Mouse (Mus musculus): ENCODE measurements around the gene Irf9. TPM values are rescaled to one million over a fixed set of nuclear protein-coding genes. Genes with fewer than 3 reads are reported as not detected.

The Irf9 gene
- polyA plus RNA-seq, 2 experiments = 9.8 to 21.0 TPM

- peak overlapping the region; percentile 68 for H3K4me3 ChIP-seq (replicated peaks; ENCODE audit: low read length)
- peak overlapping the region; percentile 52; the same call in 1 of the 2 replicates for H3K27ac ChIP-seq (replicated peaks; ENCODE audit: low read depth, low read length)
- DNase-seq (ENCODE audit: low spot score) (no peak), ATAC-seq (ENCODE audit: low FRiP score, low read depth) (no peak)
- H3K9me3 ChIP-seq (ENCODE audit: control insufficient read depth, low read length) = no peaks in the 10 kb centered on the region
- H3K9ac ChIP-seq (ENCODE audit: low read depth, low read length, severe bottlenecking) = peak overlapping the region; percentile 73; the same call in 1 of the 2 replicates
- no peak for TF ChIP-seq POLR2A (IDR thresholded peaks at IDR 0.05; ENCODE audit: borderline replicate concordance, extremely low read depth, insufficient read depth, insufficient read length)
- 49% methylated on average over 6 of the region's 6 CpGs for WGBS
- peak overlapping the region; percentile 56 for H3K4me2 ChIP-seq (replicated peaks; ENCODE audit: low read depth, low read length, severe bottlenecking)
- H3K27me3 ChIP-seq (ENCODE audit: control insufficient read depth, insufficient read depth, low read length) = no peaks in the 10 kb centered on the region
- H3K4me1 ChIP-seq (ENCODE audit: control insufficient read depth, insufficient read depth, low read length) = peaks cover 5% of the 10 kb centered on the region
- peaks cover 7% of the 10 kb centered on the region for H3K36me3 ChIP-seq (ENCODE audit: control insufficient read depth, insufficient read depth, low read length)
These were observed 44.5 kb upstream of the Irf9 start for GRCm38 (mm10) chr14:55558740-55559448.

DNA sequence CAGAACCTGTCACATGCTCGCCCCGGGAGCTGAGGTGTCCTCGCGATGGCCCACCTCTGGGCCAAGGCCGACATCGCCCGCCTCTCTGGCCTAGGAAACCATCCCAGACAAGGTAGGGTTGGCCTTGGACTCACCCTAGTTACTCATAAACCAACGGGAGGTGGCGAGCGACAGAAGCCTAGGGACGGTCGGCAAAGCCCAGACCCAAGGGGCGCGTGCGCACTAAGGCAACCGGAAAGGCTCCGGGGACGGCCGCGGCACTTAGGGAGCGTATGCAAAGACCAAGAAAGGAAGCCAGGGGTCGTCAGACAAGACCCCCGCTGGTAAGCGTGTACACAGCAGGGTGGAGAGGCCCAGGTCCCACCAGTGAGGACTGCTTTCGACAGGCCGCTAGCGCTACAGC lies 43.6 kb upstream of the Irf9 start, which contains the start of gene Dcaf11:
Gene Dcaf11, plus strand, starts transcription at position 208 of the 403 bp plus-strand sequence.
- DNase-seq (ENCODE audit: low spot score) = peak; percentile 91
- no peak for TF ChIP-seq POLR2A (IDR thresholded peaks at IDR 0.05; ENCODE audit: borderline replicate concordance, extremely low read depth, insufficient read depth, insufficient read length)
- peak within 1 kb of the TSS; percentile 72 for H3K4me2 ChIP-seq (replicated peaks; ENCODE audit: low read depth, low read length, severe bottlenecking)
- peak; percentile 65 for ATAC-seq (ENCODE audit: low FRiP score, low read depth)
- peaks cover 16% of the 10 kb centered on the region for H3K36me3 ChIP-seq (ENCODE audit: control insufficient read depth, insufficient read depth, low read length)
- peak within 1 kb of the TSS; percentile 68 for H3K4me3 ChIP-seq (replicated peaks; ENCODE audit: low read length)
- no peaks in the 10 kb centered on the region for H3K9me3 ChIP-seq (ENCODE audit: control insufficient read depth, low read length)
- H3K27ac ChIP-seq (replicated peaks; ENCODE audit: low read depth, low read length) = peak within 1 kb of the TSS; percentile 96
- H3K9ac ChIP-seq (ENCODE audit: low read depth, low read length, severe bottlenecking) = peak within 1 kb of the TSS; percentile 73
- H3K4me1 ChIP-seq (ENCODE audit: control insufficient read depth, insufficient read depth, low read length) = peaks cover 5% of the 10 kb centered on the region
- no peaks in the 10 kb centered on the region for H3K27me3 ChIP-seq (ENCODE audit: control insufficient read depth, insufficient read depth, low read length)
- under 1% methylated on average over 27 of the region's 27 CpGs for WGBS

DNA sequence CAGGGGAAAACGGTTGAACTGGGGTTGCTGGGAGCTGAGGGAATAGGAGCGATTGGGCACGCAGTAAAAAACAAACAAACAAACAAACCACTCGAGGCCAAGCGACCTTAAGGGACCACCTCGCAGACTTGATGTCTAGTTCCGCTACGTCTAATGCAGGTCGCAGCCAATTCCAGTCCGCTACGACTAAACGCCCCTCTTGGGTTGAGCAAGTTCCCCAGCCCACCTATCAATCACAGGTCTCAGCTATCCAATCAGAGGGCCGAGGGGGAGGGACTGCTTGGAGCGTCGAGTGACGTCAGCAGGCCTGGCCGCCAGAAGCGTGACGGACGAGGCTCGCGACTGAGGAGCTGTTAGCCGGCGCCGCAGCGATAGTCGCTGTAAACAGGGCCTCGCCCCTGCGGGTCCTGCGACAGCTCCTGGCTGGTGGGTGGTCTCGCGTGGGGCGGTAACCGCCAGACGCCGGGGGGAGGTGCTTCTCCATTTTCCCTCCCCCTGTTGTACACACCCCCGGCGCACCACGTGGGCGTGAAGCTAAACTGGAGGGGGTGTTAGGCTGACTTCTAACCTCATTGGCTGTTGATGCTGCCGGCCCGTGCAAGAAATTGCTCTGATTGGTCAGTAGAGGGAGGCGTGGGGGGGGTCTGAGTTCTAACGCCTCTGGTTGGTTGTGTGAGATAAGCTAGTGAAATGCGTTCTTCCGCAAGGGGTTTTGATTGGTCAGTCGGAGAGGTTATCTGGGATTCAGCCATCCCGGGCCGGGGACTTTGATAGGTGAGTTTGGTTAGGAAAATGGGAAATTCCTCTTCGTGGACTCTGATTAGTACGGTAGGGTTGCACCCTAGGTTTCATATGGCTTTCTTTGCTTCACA lies 42.9 kb upstream of the Irf9 start, which contains the start of gene A730061H03Rik:
Gene A730061H03Rik, minus strand, starts transcription at position 205 of the 872 bp plus-strand sequence.
- peak; percentile 100 for DNase-seq (ENCODE audit: low spot score)

DNA sequence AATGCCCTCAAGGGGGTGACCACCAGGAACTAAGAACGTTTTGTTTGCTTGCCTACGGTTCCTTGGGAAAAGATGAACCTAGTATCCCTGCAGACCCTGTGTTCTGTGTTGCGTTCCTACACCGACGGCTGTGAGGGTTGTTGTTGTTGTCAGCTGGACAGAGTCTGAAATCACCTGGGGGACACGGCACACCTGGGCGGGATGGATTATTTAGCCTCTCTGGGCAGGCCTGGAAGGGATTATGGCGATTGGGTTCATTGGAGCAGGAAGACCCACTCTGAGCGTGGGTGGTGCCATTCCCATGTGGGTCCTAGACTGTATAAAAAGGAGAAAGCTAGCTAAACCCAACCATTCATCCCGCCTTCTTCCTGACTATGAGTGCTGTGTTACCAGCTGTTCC lies 41.5 kb upstream of the Irf9 start:
- ATAC-seq (ENCODE audit: low FRiP score, low read depth) (no peak), DNase-seq (ENCODE audit: low spot score) (no peak)
- Histone ChIP-seq H3K27ac (replicated peaks; ENCODE audit: low read depth, low read length) (no peak overlapping the region), H3K4me1 (ENCODE audit: control insufficient read depth, insufficient read depth, low read length) (peaks cover 5% of the 10 kb centered on the region), H3K27me3 (ENCODE audit: control insufficient read depth, insufficient read depth, low read length) (no peaks in the 10 kb centered on the region), H3K36me3 (ENCODE audit: control insufficient read depth, insufficient read depth, low read length) (peaks cover 37% of the 10 kb centered on the region), H3K9me3 (ENCODE audit: control insufficient read depth, low read length) (no peaks in the 10 kb centered on the region), H3K9ac (ENCODE audit: low read depth, low read length, severe bottlenecking) (no peak overlapping the region), H3K4me3 (replicated peaks; ENCODE audit: low read length) (no peak overlapping the region), H3K4me2 (replicated peaks; ENCODE audit: low read depth, low read length, severe bottlenecking) (peak overlapping the region; percentile 72; the same call in 1 of the 2 replicates)
- TF ChIP-seq POLR2A (IDR thresholded peaks at IDR 0.05; ENCODE audit: borderline replicate concordance, extremely low read depth, insufficient read depth, insufficient read length) = no peak
- 81% methylated on average over 10 of the region's 10 CpGs for WGBS

More for the DNA sequence above, 42.9 kb upstream of the Irf9 start, which contains the start of gene A730061H03Rik:
- peak within 1 kb of the TSS; percentile 72 for H3K4me2 ChIP-seq (replicated peaks; ENCODE audit: low read depth, low read length, severe bottlenecking)
- H3K9me3 ChIP-seq (ENCODE audit: control insufficient read depth, low read length) = no peaks in the 10 kb centered on the region
- ATAC-seq (ENCODE audit: low FRiP score, low read depth) = peak; percentile 96
- H3K4me3 ChIP-seq (replicated peaks; ENCODE audit: low read length) = peak within 1 kb of the TSS; percentile 68
- peaks cover 22% of the 10 kb centered on the region for H3K36me3 ChIP-seq (ENCODE audit: control insufficient read depth, insufficient read depth, low read length)
- H3K4me1 ChIP-seq (ENCODE audit: control insufficient read depth, insufficient read depth, low read length) = peaks cover 5% of the 10 kb centered on the region
- TF ChIP-seq POLR2A (IDR thresholded peaks at IDR 0.05; ENCODE audit: borderline replicate concordance, extremely low read depth, insufficient read depth, insufficient read length) = peak; percentile 68; the same call in 1 of the 2 replicates
- H3K27ac ChIP-seq (replicated peaks; ENCODE audit: low read depth, low read length) = peak within 1 kb of the TSS; percentile 96
- under 1% methylated on average over 51 of the region's 51 CpGs for WGBS
- peak within 1 kb of the TSS; percentile 73 for H3K9ac ChIP-seq (ENCODE audit: low read depth, low read length, severe bottlenecking)
- no peaks in the 10 kb centered on the region for H3K27me3 ChIP-seq (ENCODE audit: control insufficient read depth, insufficient read depth, low read length)

DNA sequence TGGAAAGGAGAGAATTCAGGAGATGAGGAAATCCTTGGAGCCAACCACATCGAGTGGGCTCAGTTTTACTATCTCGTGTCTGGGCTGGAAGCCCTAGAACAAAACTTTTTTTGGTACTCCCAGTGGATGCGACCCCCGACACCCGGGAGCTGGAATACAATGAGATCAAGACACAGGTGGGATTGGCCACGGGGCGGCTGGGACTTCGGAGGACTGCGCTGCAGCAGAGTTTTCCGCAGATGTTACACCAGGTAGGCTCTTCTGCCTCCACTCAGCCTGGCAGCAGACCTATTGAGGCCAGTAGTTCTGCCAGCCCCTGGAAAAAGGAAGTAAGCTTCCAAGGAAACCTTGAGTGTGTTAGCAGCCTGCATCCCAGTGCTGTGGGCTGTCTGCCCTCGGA lies 40.1 kb upstream of the Irf9 start:
- H3K4me1 ChIP-seq (ENCODE audit: control insufficient read depth, insufficient read depth, low read length) = peaks cover 5% of the 10 kb centered on the region
- H3K27ac ChIP-seq (replicated peaks; ENCODE audit: low read depth, low read length) = no peak overlapping the region
- peaks cover 49% of the 10 kb centered on the region for H3K36me3 ChIP-seq (ENCODE audit: control insufficient read depth, insufficient read depth, low read length)
- H3K9me3 ChIP-seq (ENCODE audit: control insufficient read depth, low read length) = no peaks in the 10 kb centered on the region
- H3K4me3 ChIP-seq (replicated peaks; ENCODE audit: low read length) = no peak overlapping the region
- DNase-seq (ENCODE audit: low spot score) (no peak), ATAC-seq (ENCODE audit: low FRiP score, low read depth) (no peak)
- no peak for TF ChIP-seq POLR2A (IDR thresholded peaks at IDR 0.05; ENCODE audit: borderline replicate concordance, extremely low read depth, insufficient read depth, insufficient read length)
- no peaks in the 10 kb centered on the region for H3K27me3 ChIP-seq (ENCODE audit: control insufficient read depth, insufficient read depth, low read length)
- H3K4me2 ChIP-seq (replicated peaks; ENCODE audit: low read depth, low read length, severe bottlenecking) = no peak overlapping the region
- no peak overlapping the region for H3K9ac ChIP-seq (ENCODE audit: low read depth, low read length, severe bottlenecking)
- WGBS = 89% methylated on average over 11 of the region's 11 CpGs
